Mouse (Mus musculus): ENCODE results near the gene Gm49396. TPM values are rescaled to one million over a fixed set of nuclear protein-coding genes. Genes with fewer than 3 reads are reported as not detected.

The Gm49396 gene
- total RNA-seq (2023) = 10 to 100 TPM; 24.2 to 32.0 TPM

GRCm38 (mm10) chr7:30563117-30563905, at the start of gene Gm49396, which contains the start of the genes U2af1l4 and Psenen:
Gene Gm49396, plus strand, starts transcription at chr7:30563344.
Gene U2af1l4, plus strand, starts transcription at chr7:30563301.
Gene Psenen, minus strand, starts transcription at chr7:30563627.

GRCm38 (mm10) chr7:30534633-30535577, 28.2 kb upstream of the Gm49396 start, which contains the start of gene Arhgap33:
Gene Arhgap33, minus strand, starts transcription at chr7:30535060.

GRCm38 (mm10) chr7:30552102-30553020, 10.8 kb upstream of the Gm49396 start, which contains the start of the genes Hspb6 and Proser3:
Gene Hspb6, plus strand, starts transcription at chr7:30552178.
Gene Proser3, minus strand, starts transcription at chr7:30552299.

GRCm38 (mm10) chr7:30559443-30559954, 3.6 kb upstream of the Gm49396 start, which contains the start of gene Lin37:
Gene Lin37, minus strand, starts transcription at chr7:30559838.

GRCm38 (mm10) chr7:30564970-30565571, 1.9 kb downstream of the Gm49396 start, which contains the start of gene Igflr1:
Gene Igflr1, plus strand, starts transcription at chr7:30565427.

GRCm38 (mm10) chr7:30588676-30589434, 25.7 kb downstream of the Gm49396 start, which contains the start of gene Kmt2b:
Gene Kmt2b, minus strand, starts transcription at chr7:30588726.

GRCm38 (mm10) chr7:30598786-30599185, 35.6 kb downstream of the Gm49396 start, which contains the start of gene Zbtb32:
Gene Zbtb32, minus strand, starts transcription at chr7:30598909.

GRCm38 (mm10) chr7:30612654-30613402, 49.7 kb downstream of the Gm49396 start, which contains the start of gene Upk1a:
Gene Upk1a, minus strand, starts transcription at chr7:30612847.

Other genes starting within 250 kb of the Gm49396 start
- gene Syne4, start 248.5 kb upstream of the Gm49396 start, total RNA-seq (2023) = 1 to 10 TPM; 5.5 to 6.3 TPM
- gene E130208F15Rik, start 241.6 kb upstream of the Gm49396 start, total RNA-seq (2023) = 1 to 10 TPM; 6.6 to 9.5 TPM
- 10 to 100 TPM in 1 of 2 experiments, 1 to 10 TPM in 1; 8.8 to 11.4 TPM for gene Sdhaf1, start 239.4 kb upstream of the Gm49396 start, total RNA-seq (2023)
- not detected for gene Lrfn3, start 200.6 kb upstream of the Gm49396 start, total RNA-seq (2023)
- 10 to 100 TPM; 10.7 to 27.3 TPM for gene Tyrobp, start 149.6 kb upstream of the Gm49396 start, total RNA-seq (2023)
- 100 to 1,000 TPM; 185 to 201 TPM for gene Hcst, start 143.5 kb upstream of the Gm49396 start, total RNA-seq (2023)
- 10 to 100 TPM; 40.1 to 45.7 TPM for gene Nfkbid, start 141.6 kb upstream of the Gm49396 start, total RNA-seq (2023)
- gene Aplp1, start 117.8 kb upstream of the Gm49396 start, total RNA-seq (2023) = 1 to 10 TPM; 3.8 to 4.3 TPM
- not detected for gene Kirrel2, start 105.7 kb upstream of the Gm49396 start, total RNA-seq (2023)
- not detected for gene Nphs1, start 105.0 kb upstream of the Gm49396 start, total RNA-seq (2023)
- gene Prodh2, start 69.7 kb upstream of the Gm49396 start, total RNA-seq (2023) = not detected
- gene Arhgap33, start 28.3 kb upstream of the Gm49396 start, total RNA-seq (2023) = 1 to 10 TPM; 3.3 to 6.3 TPM
- gene Hspb6, start 11.2 kb upstream of the Gm49396 start, total RNA-seq (2023) = 1 to 10 TPM; 2.0 to 2.3 TPM
- 10 to 100 TPM; 15.1 to 19.7 TPM for gene Proser3, start 11.0 kb upstream of the Gm49396 start, total RNA-seq (2023)
- 10 to 100 TPM; 38.3 to 46.3 TPM for gene Lin37, start 3.5 kb upstream of the Gm49396 start, total RNA-seq (2023)
- 10 to 100 TPM; 74.3 to 75.7 TPM for gene U2af1l4, start within 50 bp of the Gm49396 start, total RNA-seq (2023)
- 100 to 1,000 TPM; 127 to 151 TPM for gene Psenen, start 283 bp downstream of the Gm49396 start, total RNA-seq (2023)
- 10 to 100 TPM; 44.6 to 51.3 TPM for gene Igflr1, start 2.1 kb downstream of the Gm49396 start, total RNA-seq (2023)
- 100 to 1,000 TPM; 136 to 141 TPM for gene Kmt2b, start 25.4 kb downstream of the Gm49396 start, total RNA-seq (2023)
- gene Zbtb32, start 35.6 kb downstream of the Gm49396 start, total RNA-seq (2023) = 1 to 10 TPM; 3.0 to 3.5 TPM
- 1 to 10 TPM in 1 of 2 experiments, under 1 TPM in 1; 0.79 to 1.1 TPM for gene Upk1a, start 49.5 kb downstream of the Gm49396 start, total RNA-seq (2023)
- gene Cox6b1, start 62.8 kb downstream of the Gm49396 start, total RNA-seq (2023) = 100 to 1,000 TPM; 198 to 235 TPM
- not detected for gene Etv2, start 72.5 kb downstream of the Gm49396 start, total RNA-seq (2023)
- gene Rbm42, start 87.0 kb downstream of the Gm49396 start, total RNA-seq (2023) = 100 to 1,000 TPM; 103 to 113 TPM
- 10 to 100 TPM; 30.2 to 32.6 TPM for gene Haus5, start 101.7 kb downstream of the Gm49396 start, total RNA-seq (2023)
- gene Pmis2, start 108.3 kb downstream of the Gm49396 start, total RNA-seq (2023) = not detected
- not detected for gene 2200002J24Rik, start 135.6 kb downstream of the Gm49396 start, total RNA-seq (2023)
- not detected for gene Atp4a, start 148.9 kb downstream of the Gm49396 start, total RNA-seq (2023)
- gene Tmem147, start 166.2 kb downstream of the Gm49396 start, total RNA-seq (2023) = 10 to 100 TPM; 45.0 to 50.3 TPM
- not detected for gene Gapdhs, start 180.3 kb downstream of the Gm49396 start, total RNA-seq (2023)
- 1 to 10 TPM; 6.1 to 7.8 TPM for gene Sbsn, start 188.1 kb downstream of the Gm49396 start, total RNA-seq (2023)
- gene Dmkn, start 200.4 kb downstream of the Gm49396 start, total RNA-seq (2023) = not detected
- gene Krtdap, start 224.6 kb downstream of the Gm49396 start, total RNA-seq (2023) = not detected